Mouse (Mus musculus) megakaryocyte, embryonic 14.5 days (primary cell): ENCODE data around the gene Izumo4. TPM values are rescaled to one million over a fixed set of nuclear protein-coding genes. Genes with fewer than 3 reads are reported as not detected.

Experiments
- H3K27me3 ChIP-seq: replicated peaks from 2 replicates; pipeline ENCODE3; 2012; ENCODE audit warnings: inconsistent platforms
- H3K36me3 ChIP-seq: replicated peaks from 2 replicates; pipeline ENCODE3; 2012; ENCODE audit warnings: low read length, inconsistent platforms, mixed read lengths
- H3K4me1 ChIP-seq: 2 replicates; pipeline ENCODE4 v1.6.1; 2012; ENCODE audit warnings: inconsistent platforms
- H3K4me3 ChIP-seq: replicated peaks from 2 replicates; pipeline ENCODE3; 2012; ENCODE audit warnings: moderate library complexity, mild to moderate bottlenecking, inconsistent platforms
- H3K9me3 ChIP-seq: 2 replicates; pipeline ENCODE4 v1.6.1; 2012; ENCODE audit warnings: inconsistent platforms
- FLI1 ChIP-seq: IDR thresholded peaks from 2 replicates; pipeline ENCODE4 v1.6.1; 2012; ENCODE audit warnings: low read length, inconsistent platforms, mixed read lengths
- GATA1 ChIP-seq: IDR thresholded peaks from 3 replicates; pipeline ENCODE4 v1.6.1; 2012; ENCODE audit warnings: mixed read lengths, low read length, inconsistent platforms, borderline replicate concordance
- polyA plus RNA-seq: library from polyadenylated mRNA; stranded (reverse); fragments of >175 nt; gene quantifications from 2 replicates; pipeline ENCODE4 v1.2.3, GENCODE M21; 2012; ENCODE audit warnings: low replicate concordance; ENCODE audit not compliant: insufficient read depth

Gene Izumo4
- polyA plus RNA-seq, 1 experiment, result 19.4 TPM

DNA sequence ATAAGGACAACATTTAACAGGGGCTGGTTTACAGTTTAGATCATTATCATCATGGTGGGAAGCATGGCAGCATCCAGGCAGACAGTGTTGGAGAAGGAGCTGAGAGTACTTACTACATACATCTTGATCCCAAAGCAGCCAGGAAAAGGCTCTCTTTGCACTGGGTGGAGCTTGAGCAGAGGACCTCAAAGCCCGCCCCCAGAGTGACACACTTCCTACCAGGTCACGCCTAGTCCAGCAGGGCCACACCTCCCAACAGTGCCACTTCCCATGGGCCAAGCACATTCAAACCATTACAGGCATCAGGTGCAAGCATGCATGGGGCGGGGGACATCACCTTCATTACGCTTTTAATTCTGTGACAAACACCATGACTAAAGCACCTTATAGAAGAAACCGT is 42.3 kb downstream of the Izumo4 start:
- Histone ChIP-seq H3K27me3 (no peaks in the 10 kb centered on the region), H3K36me3 (peaks cover 12% of the 10 kb centered on the region), H3K4me1 (peaks cover 64% of the 10 kb centered on the region), H3K9me3 (no peaks in the 10 kb centered on the region), H3K4me3 (peak overlapping the region; percentile 77)
- TF ChIP-seq FLI1 (no peak), GATA1 (no peak)

DNA sequence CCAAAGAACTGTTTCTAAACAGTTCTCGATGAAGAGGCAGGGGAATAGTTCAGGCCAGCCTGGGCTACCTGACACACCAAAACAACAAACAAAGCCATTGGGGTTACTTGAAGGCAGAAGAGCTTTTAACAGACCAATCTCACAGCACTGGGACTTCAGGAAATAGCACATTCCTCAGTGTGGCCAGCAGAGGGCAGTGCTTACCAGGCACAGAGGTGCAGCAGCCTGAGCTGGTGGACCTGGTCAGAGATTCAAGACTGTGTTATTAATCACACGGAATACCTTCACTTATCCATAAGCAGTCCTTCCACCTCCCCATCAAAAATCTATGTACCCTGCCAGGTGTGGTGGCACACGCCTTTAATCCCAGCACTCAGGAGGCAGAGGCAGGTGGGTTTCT is 45.4 kb downstream of the Izumo4 start:
- Histone ChIP-seq H3K36me3 (no peaks in the 10 kb centered on the region), H3K27me3 (no peaks in the 10 kb centered on the region), H3K4me3 (no peak overlapping the region), H3K9me3 (no peaks in the 10 kb centered on the region), H3K4me1 (peaks cover 69% of the 10 kb centered on the region)
- TF ChIP-seq GATA1, result no peak
- TF ChIP-seq FLI1, result no peak

DNA sequence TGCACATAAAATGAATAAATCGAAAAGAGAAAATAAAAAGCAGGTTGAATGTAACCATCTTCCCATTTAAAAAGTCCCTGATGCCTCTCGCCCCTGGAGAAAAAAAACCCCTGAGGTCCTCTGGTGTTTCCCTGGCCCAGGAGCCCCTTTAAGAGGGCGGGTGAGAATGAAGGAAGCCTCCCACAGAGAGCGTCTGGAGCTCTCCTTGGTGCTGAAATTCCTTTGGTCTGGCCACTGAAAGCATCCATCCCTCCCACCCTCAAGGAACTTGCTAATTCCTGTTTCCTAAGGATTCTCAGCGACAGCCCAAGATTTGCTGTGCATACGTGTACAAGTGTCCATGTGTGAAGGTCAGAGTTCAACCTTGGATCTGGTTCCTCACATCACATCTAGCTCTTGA is 46.6 kb downstream of the Izumo4 start:
- Histone ChIP-seq H3K27me3 (no peaks in the 10 kb centered on the region), H3K4me3 (no peak overlapping the region), H3K9me3 (no peaks in the 10 kb centered on the region), H3K4me1 (peaks cover 67% of the 10 kb centered on the region), H3K36me3 (no peaks in the 10 kb centered on the region)
- TF ChIP-seq FLI1 (no peak), GATA1 (no peak)

DNA sequence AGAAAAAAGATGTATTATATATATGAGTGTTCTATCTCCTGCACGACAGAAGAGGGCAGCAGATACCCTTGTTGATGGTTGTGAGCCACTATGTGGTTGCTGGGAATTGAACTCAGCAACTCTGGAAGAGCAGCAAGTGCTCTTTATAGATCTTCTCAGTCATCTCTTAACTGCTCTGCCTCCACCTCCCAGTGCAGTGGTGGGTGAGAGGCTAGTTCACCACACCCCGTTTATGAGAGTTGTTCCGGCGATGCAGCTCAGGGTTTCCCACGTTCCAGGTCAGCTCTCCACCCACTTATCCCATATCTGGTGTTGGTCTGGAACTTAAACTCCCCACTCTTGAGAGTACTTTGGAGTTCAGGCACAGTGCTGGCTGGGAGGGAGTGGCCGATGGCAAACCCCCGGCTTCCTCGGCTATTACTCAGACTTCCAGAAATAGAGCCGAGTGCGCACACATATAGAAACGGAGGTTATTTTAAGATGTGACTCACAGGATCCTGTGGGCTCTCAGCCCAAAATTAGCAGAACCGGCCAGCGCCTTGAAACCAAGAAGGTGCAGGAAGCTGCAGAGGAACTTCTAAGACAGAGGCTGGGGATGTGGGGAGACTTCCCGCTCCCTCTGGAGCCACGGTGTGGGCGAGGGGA is 49.3 kb downstream of the Izumo4 start:
- H3K4me3 ChIP-seq, result peak overlapping the region; percentile 90
- no peaks in the 10 kb centered on the region for H3K9me3 ChIP-seq
- H3K4me1 ChIP-seq, result peaks cover 67% of the 10 kb centered on the region
- H3K27me3 ChIP-seq, result no peaks in the 10 kb centered on the region
- H3K36me3 ChIP-seq, result no peaks in the 10 kb centered on the region
- TF ChIP-seq GATA1 (no peak), FLI1 (no peak)

GRCm38 (mm10) chr10:80752079-80752625 is 50.2 kb downstream of the Izumo4 start:
- no peaks in the 10 kb centered on the region for H3K27me3 ChIP-seq
- H3K4me1 ChIP-seq, result peaks cover 74% of the 10 kb centered on the region
- H3K36me3 ChIP-seq, result no peaks in the 10 kb centered on the region
- no peak for TF ChIP-seq FLI1
- TF ChIP-seq GATA1, result no peak
- peak overlapping the region; percentile 90 for H3K4me3 ChIP-seq
- no peaks in the 10 kb centered on the region for H3K9me3 ChIP-seq

DNA sequence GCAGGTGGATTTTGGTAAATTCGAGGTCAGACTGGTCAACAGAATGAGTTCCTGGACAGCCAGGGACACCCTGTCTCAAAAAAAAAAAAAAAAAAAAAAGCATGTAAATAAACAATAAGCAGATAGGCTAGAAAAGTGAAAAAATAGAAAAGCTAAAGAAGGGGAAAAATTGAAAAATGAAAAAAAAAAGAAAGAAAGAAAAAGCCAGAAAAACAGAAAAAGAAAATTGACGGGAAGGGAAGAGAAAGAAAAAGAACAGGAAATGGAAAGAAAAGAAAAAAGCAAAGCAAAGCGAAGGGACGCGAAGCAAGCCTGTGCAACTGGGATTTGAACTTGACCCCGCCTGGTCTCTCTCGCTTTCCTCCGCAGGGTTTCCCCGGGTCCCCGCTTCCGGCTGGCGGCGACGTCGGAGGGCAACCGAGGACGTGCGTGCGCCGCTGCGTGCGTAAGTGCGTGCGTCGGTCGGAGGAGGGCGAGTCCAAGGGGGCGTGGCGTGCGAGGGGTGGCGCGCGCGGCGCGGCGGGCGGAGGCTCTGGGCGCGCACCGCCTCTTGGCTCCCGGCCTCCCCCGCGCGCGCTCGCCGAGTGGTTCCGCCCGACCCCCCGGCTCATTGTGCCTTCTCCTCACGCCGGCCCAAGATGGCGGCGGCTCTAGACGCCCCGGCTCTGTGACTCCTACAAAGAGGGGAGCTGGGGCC is 52.8 kb downstream of the Izumo4 start, which contains the start of gene Dot1l:
Dot1l (plus strand) TSS at position 613 of the 697 bp plus-strand sequence.
- H3K27me3 ChIP-seq, result no peaks in the 10 kb centered on the region
- no peaks in the 10 kb centered on the region for H3K9me3 ChIP-seq
- H3K4me1 ChIP-seq, result peaks cover 80% of the 10 kb centered on the region
- H3K36me3 ChIP-seq, result peaks cover 8% of the 10 kb centered on the region
- peak within 1 kb of the TSS; percentile 99 for H3K4me3 ChIP-seq
- TF ChIP-seq GATA1 (no peak), FLI1 (peak; percentile 50; the same call in 1 of the 2 replicates)

Other genes with a start within 250 kb of the Izumo4 start
- gene Onecut3, start 207.3 kb upstream of the Izumo4 start, polyA plus RNA-seq, result not detected in 2 replicates
- gene Atp8b3, start 163.1 kb upstream of the Izumo4 start, polyA plus RNA-seq, result 0.49 TPM in 1 of 2 replicates, not detected in the other
- 81.2 and 149 TPM in 2 replicates for gene Rexo1, start 140.6 kb upstream of the Izumo4 start, polyA plus RNA-seq
- 35.6 and 98.1 TPM in 2 replicates for gene Klf16, start 124.9 kb upstream of the Izumo4 start, polyA plus RNA-seq
- gene Abhd17a, start 111.8 kb upstream of the Izumo4 start, polyA plus RNA-seq, result 581 and 2,064 TPM in 2 replicates
- gene Scamp4, start 99.3 kb upstream of the Izumo4 start, polyA plus RNA-seq, result 19.2 and 31.4 TPM in 2 replicates
- gene Adat3, start 99.3 kb upstream of the Izumo4 start, polyA plus RNA-seq, result 5.7 and 13.7 TPM in 2 replicates
- gene Gm49322, start 96.2 kb upstream of the Izumo4 start, polyA plus RNA-seq, result not detected in 2 replicates
- gene Csnk1g2, start 79.3 kb upstream of the Izumo4 start, polyA plus RNA-seq, result 476 and 617 TPM in 2 replicates
- 91.6 and 121 TPM in 2 replicates for gene Btbd2, start 45.1 kb upstream of the Izumo4 start, polyA plus RNA-seq
- gene Mknk2, start 24.1 kb upstream of the Izumo4 start, polyA plus RNA-seq, result 472 and 996 TPM in 2 replicates
- gene Mob3a, start 207 bp upstream of the Izumo4 start, polyA plus RNA-seq, result 61.8 and 135 TPM in 2 replicates
- gene Ap3d1, start 40.1 kb downstream of the Izumo4 start, polyA plus RNA-seq, result 10.9 and 24.8 TPM in 2 replicates
- gene Dot1l, start 53.0 kb downstream of the Izumo4 start, polyA plus RNA-seq, result 35.3 and 88.7 TPM in 2 replicates
- 413 and 1,110 TPM in 2 replicates for gene Sf3a2, start 96.0 kb downstream of the Izumo4 start, polyA plus RNA-seq
- 184 and 251 TPM in 2 replicates for gene Plekhj1, start 96.4 kb downstream of the Izumo4 start, polyA plus RNA-seq
- gene Amh, start 103.1 kb downstream of the Izumo4 start, polyA plus RNA-seq, result 1.1 and 5.5 TPM in 2 replicates
- not detected in 2 replicates for gene Jsrp1, start 111.3 kb downstream of the Izumo4 start, polyA plus RNA-seq
- gene Oaz1, start 124.5 kb downstream of the Izumo4 start, polyA plus RNA-seq, result 2,272 and 5,289 TPM in 2 replicates
- gene Lingo3, start 141.9 kb downstream of the Izumo4 start, polyA plus RNA-seq, result 0.04 TPM in 1 of 2 replicates, not detected in the other
- 6.8 and 219 TPM in 2 replicates for gene Lsm7, start 153.0 kb downstream of the Izumo4 start, polyA plus RNA-seq
- gene Sppl2b, start 153.1 kb downstream of the Izumo4 start, polyA plus RNA-seq, result 33.4 and 118 TPM in 2 replicates
- 0.08 TPM in 1 of 2 replicates, not detected in the other for gene Tmprss9, start 169.7 kb downstream of the Izumo4 start, polyA plus RNA-seq
- 88.8 and 345 TPM in 2 replicates for gene Timm13, start 198.8 kb downstream of the Izumo4 start, polyA plus RNA-seq
- gene Lmnb2, start 216.1 kb downstream of the Izumo4 start, polyA plus RNA-seq, result 11.8 and 16.6 TPM in 2 replicates
- 29.3 and 96.0 TPM in 2 replicates for gene Gadd45b, start 227.9 kb downstream of the Izumo4 start, polyA plus RNA-seq